Mouse (Mus musculus) ES-E14 (cell line): Measurements from ENCODE around the gene Olig1.

ENCODE experiments used
- CHD2 ChIP-seq: IDR thresholded peaks from 2 replicates; pipeline ENCODE4 v1.6.1; 2014; ENCODE audit warnings: mild to moderate bottlenecking, low read depth, low read length, inconsistent platforms
- HCFC1 ChIP-seq: IDR thresholded peaks from 2 replicates; pipeline ENCODE4 v1.6.1; 2012; ENCODE audit warnings: low read length, inconsistent platforms, borderline replicate concordance; ENCODE audit not compliant: insufficient read depth
- MAFK ChIP-seq: IDR thresholded peaks from 2 replicates; pipeline ENCODE4 v1.6.1; 2014; ENCODE audit warnings: mild to moderate bottlenecking, low read depth, low read length, inconsistent platforms; ENCODE audit not compliant: insufficient read depth
- ZNF384 ChIP-seq: IDR thresholded peaks from 2 replicates; pipeline ENCODE4 v1.6.1; 2012; ENCODE audit warnings: low read depth, low read length, inconsistent platforms

DNA sequence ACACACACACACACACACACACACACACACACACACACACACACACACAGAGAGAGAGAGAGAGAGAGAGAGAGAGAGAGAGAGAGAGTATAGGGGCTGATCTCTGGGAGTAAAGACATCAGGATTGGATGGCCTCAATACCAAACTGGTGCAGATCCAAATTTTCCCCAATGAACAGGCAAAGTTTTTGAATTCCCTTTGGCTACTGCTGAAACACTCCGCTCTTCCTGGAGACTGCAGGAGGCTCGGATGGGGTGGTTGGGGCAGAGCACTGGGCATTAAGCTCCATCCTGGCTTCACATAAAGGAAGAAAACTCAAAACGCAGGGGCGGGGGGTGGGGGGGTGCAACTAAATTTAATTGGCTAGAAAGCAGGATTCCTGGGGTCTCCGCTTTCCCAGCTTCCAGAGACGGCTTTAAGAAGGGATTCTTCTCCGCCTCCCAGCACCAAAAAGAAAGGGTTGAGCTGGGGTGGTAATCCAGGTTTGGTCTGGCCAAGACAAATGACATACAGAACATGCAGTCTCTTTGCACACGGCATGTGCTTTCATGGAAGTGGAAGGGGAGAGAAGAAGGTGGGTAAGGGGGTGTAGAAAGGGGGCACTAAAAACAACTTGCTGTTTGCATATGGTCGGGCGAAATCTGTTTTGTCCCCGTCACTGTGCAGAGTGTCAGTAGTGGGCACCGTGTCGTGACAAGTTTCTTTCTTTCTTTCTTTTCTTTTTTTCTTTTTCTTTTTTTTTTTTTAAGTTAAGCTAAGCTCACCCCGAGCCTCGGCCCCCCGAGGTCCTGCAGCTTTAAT, 31.3 kb downstream of the Olig1 start:
- TF ChIP-seq HCFC1: no peak
- no peak for TF ChIP-seq MAFK
- TF ChIP-seq CHD2: no peak
- TF ChIP-seq ZNF384: no peak
